Mouse (Mus musculus) right cerebral cortex, postnatal 36 days (tissue): Measurements from ENCODE around the gene Itprip.
A peak's percentile ranks its signal among the peaks of the same experiment; 100 is the strongest.

Source experiments
- DNase-seq, 2 experiments: peaks; one replicate each; pipeline ENCODE4 v3.0.0; 2022; ENCODE audit warnings: low spot score in 2 of 2, mixed read lengths in 1 of 2

The Itprip gene

GRCm38 (mm10) chr19:47919126-47919965 lies at the start of gene Itprip, which contains the start of gene Cfap43:
TSS of gene Itprip (minus strand) at chr19:47919299.
TSS of gene Cfap43 (minus strand) at chr19:47919287.
- DNase-seq: peak; percentile 30 to 44

- no peak for DNase-seq
Observed at GRCm38 (mm10) chr19:47958181-47958580, 39.1 kb upstream of the Itprip start.

- DNase-seq: no peak
Observed at GRCm38 (mm10) chr19:47953169-47953568, 34.1 kb upstream of the Itprip start.

DNA sequence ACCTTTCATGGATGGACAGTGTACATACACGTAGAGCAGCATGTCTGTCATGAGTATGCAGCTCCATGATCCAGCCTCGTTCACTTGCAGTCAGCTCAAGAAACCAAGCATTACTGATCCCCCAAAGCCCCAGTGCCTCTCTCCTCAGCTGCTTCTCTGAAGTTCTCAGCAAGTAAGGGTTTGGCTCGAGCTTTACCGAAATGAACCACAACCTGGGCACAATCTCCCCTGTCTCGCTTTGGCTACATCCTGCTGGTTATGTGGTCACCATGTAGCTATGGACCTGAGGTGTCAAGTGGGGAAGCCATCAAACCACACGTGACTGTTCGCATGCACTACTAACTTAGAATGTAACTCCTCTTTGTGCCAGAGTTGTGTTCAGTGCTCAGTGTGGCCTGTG lies 31.8 kb upstream of the Itprip start:
- DNase-seq: no peak

GRCm38 (mm10) chr19:47946821-47947465 lies 27.8 kb upstream of the Itprip start:
- DNase-seq: no peak

DNA sequence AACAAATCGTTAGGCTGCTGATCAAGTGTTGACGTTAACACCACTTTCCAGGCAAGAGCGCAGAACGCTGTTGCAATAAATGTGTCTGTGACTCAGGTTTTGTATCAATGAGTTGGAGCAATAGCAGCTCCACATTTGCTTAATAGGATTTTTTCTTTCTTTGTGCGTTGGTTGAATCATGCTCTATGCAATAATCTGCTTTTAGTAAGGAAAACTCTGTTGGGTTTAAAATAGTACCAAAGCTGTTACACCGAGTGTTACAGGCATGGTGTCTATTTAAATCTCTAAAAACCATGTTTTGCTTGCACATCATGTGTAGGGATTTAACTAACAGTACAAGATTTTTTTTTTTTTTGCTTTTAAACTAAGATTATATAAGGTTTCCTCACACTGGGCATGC lies 20.3 kb upstream of the Itprip start:
- DNase-seq: no peak

DNA sequence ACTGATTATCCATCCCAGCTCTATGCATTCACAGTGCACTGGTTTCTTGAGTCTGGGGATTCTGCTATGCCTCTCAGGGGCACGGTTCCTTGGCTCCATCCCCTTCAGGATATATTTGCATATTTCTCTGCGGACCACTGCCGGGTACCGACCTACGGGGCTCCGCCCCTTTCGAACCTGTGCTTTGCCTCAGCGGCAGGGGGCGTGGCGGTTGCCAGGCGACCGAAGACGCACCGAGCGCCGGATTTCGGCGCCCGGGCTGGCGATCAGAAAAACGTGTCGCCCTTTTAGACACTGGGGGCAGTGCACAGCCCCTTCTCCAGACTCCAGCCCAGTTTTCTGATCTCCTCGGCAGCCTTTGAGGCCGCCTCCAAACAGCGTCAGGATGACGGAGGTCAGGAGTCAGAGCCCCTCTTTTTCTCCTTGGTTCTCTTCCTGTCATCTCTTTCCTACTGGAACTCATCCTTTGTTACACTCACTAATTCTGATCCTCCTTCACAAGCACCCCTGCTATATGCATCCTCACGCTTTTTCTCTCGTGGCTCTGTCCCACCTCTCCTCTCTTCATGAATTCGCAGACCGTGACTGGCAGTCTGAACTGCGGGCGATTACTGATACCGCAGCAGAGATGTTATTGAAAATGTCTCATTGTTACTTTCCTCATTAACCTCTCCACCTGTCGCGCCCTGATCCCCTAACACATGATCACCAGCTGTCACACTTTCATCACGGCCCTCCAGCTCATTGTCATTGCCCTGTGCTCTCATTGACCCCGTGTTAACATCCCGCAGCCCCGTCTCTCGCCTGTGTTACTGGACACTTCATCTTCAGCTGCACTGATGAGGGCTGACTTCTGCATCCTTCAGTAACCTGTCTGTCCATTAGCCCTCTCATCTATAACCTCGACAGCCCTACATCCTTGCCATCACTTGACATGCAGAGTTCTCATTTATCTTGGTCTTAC lies 18.6 kb upstream of the Itprip start, which contains the start of gene Cfap58:
Cfap58 (plus strand) TSS at position 233 of the 964 bp plus-strand sequence.
- no peak for DNase-seq

- no peak for DNase-seq
Observed at GRCm38 (mm10) chr19:47936938-47937337, 17.8 kb upstream of the Itprip start.

GRCm38 (mm10) chr19:47936490-47936889 lies 17.4 kb upstream of the Itprip start:
- DNase-seq: no peak

GRCm38 (mm10) chr19:47935530-47935929 lies 16.4 kb upstream of the Itprip start:
- DNase-seq: no peak

DNA sequence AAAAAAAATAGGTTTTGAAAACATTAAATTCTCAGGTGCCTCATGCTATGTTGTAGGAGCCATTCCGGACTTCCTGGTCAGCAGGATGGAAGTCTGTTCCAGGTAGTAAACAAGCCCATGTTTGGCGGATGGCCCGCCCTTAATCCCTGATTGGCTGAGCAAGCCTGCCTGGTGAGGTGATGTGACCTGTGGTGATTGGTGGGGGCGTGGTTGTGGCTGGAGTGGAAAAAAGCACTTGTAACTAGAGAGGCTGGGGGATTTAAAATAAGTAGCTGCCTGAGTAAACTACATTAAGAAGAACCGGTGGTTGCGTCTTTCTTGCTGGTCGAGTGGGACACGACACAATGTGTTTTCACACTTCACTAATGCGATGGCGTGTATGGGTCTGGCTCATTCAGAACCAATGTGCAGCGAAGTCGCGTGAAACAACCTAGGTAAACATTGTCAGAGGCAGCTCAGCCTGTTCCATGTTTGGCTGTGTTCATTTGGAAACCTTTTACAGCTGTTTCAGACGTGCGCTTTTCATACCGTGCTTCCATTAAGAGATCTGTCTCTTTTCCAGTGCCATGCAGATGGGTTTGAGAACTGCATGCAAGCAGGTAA lies 15.6 kb upstream of the Itprip start:
- no peak for DNase-seq

DNA sequence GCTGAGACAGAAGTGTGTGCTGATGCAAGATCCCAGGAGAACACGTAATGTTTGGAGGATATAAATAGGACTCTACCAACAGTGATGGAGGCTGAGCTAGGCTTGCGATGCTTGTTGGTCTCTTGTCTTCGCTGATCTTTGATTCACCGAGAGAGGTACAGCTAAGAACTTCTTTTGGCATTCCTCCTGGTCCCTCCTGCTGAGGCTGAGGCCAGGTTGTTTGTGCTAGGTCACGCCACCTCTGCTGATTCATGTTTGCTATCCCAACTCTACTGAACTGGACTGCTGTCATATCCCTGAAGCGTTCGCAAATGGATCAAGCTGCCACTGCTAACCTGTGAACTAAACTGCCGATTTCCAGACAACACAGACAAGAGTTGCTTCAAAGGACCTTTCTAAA lies 15.0 kb upstream of the Itprip start:
- no peak for DNase-seq

DNA sequence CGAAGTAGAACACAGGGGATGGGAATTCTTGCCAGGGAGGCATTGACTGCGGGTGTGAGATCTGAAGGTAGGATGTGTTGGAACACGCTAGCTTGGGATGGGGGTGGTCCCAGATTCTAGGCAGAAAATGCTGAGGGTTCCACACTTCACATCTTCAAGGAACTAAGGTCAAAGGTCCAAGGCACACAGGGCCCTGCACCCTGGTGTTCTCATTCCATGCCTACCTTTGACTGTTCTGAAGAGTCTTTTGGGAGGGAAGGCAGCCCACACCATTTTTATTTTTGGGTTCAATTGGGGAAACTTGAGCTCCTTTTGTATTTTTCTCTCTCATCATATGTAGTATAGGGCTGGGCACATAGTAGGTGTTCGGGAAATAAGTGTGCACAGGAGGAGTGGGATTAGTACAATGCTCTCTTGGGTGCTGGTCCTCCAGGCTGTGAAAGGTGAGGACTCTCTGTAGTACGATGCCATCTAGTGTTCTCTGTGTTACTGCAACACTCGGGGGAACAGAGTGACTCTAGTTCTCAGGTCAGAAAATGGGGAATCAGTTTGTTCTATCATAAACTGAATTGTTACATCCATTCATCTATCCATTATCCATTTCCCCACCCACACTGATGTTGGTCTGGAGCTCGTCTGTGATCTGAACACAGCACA lies 13.0 kb upstream of the Itprip start:
- no peak for DNase-seq

DNA sequence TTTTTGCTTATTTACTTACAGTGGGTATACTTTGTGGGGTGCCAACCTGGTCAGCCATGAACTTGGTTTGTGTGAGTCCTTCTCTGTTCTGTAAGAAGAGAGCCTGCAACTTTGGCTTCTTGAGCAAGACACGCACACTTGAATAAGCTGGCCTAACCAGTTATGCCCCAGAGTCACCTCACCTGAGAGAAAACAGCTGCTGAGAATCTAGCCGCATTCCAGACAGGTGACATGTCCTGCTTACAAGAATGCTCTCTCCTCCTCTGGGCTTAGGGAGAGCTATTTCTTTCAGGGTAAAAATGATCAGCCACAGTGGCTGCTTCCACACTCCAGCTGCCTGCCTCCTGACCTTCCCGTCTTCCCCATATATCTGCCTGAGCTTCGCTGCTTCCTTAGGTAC lies 9.9 kb upstream of the Itprip start:
- DNase-seq: no peak

DNA sequence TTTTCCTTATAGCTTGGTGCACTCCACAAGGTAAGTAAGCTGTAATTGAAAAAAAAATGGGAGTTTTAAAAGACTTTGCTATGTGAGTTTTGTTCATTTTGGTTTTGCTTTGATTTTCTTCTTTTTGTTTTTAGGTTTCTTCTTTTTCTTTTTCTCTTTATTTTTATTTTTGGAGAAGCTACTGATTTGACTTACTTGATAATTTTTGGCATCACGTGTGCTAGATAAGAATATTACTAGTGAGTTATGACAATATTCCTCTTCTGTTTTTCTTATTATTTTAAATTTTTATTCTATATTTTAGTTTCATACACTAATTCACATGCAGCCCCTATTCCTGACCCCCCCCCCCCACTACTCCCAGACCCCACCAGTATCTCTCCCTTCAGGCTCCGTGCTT lies 7.9 kb upstream of the Itprip start:
- no peak for DNase-seq

- DNase-seq: no peak
Observed at GRCm38 (mm10) chr19:47925819-47926218, 6.7 kb upstream of the Itprip start.

DNA sequence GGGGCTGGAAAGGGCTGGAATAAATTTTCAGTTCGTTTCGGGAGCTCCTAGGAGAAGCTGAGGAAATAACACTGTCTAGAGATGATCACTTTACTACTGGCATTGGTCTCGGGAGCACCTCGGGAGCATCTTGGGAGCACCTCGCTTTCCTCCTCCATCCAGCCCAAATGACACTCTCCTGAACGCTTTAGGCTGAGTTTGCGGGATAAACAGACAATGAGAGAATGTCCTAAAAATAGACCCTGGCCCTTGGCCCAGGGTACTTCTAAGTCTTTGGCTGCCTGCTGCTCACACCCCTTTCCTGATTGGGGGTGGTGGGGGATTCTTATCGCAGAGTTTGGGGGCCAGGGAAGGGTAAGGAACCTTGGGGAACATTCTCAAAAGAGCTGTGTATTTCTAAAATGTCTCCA lies 872 bp upstream of the Itprip start:
- no peak for DNase-seq

- DNase-seq: no peak
Observed at GRCm38 (mm10) chr19:47918455-47919101, 521 bp downstream of the Itprip start.

GRCm38 (mm10) chr19:47918016-47918415 lies 1.1 kb downstream of the Itprip start:
- DNase-seq: no peak

- DNase-seq: no peak
Observed at GRCm38 (mm10) chr19:47917396-47917795, 1.7 kb downstream of the Itprip start.
